Mouse (Mus musculus) heart, embryonic 10.5 days (tissue): ENCODE results near the gene Dct. TPM values are rescaled to one million over a fixed set of nuclear protein-coding genes. Genes with fewer than 3 reads are reported as not detected.

ENCODE experiments used
- DNase-seq: peaks from one replicate; pipeline ENCODE4 v3.0.0-alpha.2; 2017; ENCODE audit warnings: low spot score
- H3K27ac ChIP-seq: fragments of 300-500 bp; sonication (generic); 2 replicates; pipeline ENCODE4 v1.5.1; 2016; ENCODE audit warnings: mild to moderate bottlenecking
- H3K27me3 ChIP-seq: fragments of 300-500 bp; sonication (generic); 2 replicates; pipeline ENCODE4 v1.6.1; 2016; ENCODE audit warnings: mild to moderate bottlenecking; ENCODE audit not compliant: poor library complexity, insufficient read depth, severe bottlenecking
- H3K36me3 ChIP-seq: fragments of 300-500 bp; sonication (generic); 2 replicates; pipeline ENCODE4 v1.6.1; 2016; ENCODE audit warnings: mild to moderate bottlenecking, moderate library complexity
- H3K4me1 ChIP-seq: fragments of 300-500 bp; sonication (generic); 2 replicates; pipeline ENCODE4 v1.6.1; 2016; ENCODE audit warnings: mild to moderate bottlenecking
- H3K4me3 ChIP-seq: fragments of 300-500 bp; sonication (generic); 2 replicates; pipeline ENCODE4 v1.5.1; 2016; ENCODE audit warnings: mild to moderate bottlenecking, moderate library complexity
- H3K9me3 ChIP-seq: fragments of 300-500 bp; sonication (generic); 2 replicates; pipeline ENCODE4 v1.6.1; 2016; ENCODE audit warnings: mild to moderate bottlenecking, moderate library complexity
- WGBS: fragments of 180-500 bp; shearing (Covaris S2); methylation state at CpG from one replicate; pipeline ENCODE4 v1.1.7; 2016; 5-methylcytosine and 5-hydroxymethylcytosine counted together
- polyA plus RNA-seq: library from polyadenylated mRNA; unstranded; fragments of >200 nt; fragmentation: Nextera tagmentation; extraction: Ambion mirVana; gene quantifications from 2 replicates; pipeline ENCODE4 v1.2.1, GENCODE M21; 2016

The Dct gene
- polyA plus RNA-seq, 1 experiment from 2014 or later, result 1.0 TPM

- DNase-seq, result no peak
- H3K9me3 ChIP-seq, result no peaks in the 10 kb centered on the region
- no peaks in the 10 kb centered on the region for H3K4me1 ChIP-seq
- no peaks in the 10 kb centered on the region for H3K36me3 ChIP-seq
- peaks cover 14% of the 10 kb centered on the region; the same call in 1 of the 2 replicates for H3K27me3 ChIP-seq
- H3K4me3 ChIP-seq, result no peak overlapping the region
- WGBS, result 77% methylated on average over 7 of the region's 7 CpGs
- no peak overlapping the region for H3K27ac ChIP-seq
Measured at GRCm38 (mm10) chr14:118061766-118062432, 9.9 kb upstream of the Dct start.

GRCm38 (mm10) chr14:118058581-118058886 is 6.5 kb upstream of the Dct start:
- 85% methylated on average over 4 of the region's 4 CpGs for WGBS
- Histone ChIP-seq H3K4me1 (no peaks in the 10 kb centered on the region), H3K36me3 (no peaks in the 10 kb centered on the region), H3K4me3 (no peak overlapping the region), H3K27me3 (peaks cover 47% of the 10 kb centered on the region), H3K27ac (no peak overlapping the region), H3K9me3 (no peaks in the 10 kb centered on the region)
- DNase-seq, result no peak

GRCm38 (mm10) chr14:118057696-118058580 is 5.9 kb upstream of the Dct start:
- Histone ChIP-seq H3K36me3 (no peaks in the 10 kb centered on the region), H3K27ac (no peak overlapping the region), H3K4me3 (no peak overlapping the region), H3K4me1 (no peaks in the 10 kb centered on the region), H3K9me3 (no peaks in the 10 kb centered on the region), H3K27me3 (peaks cover 48% of the 10 kb centered on the region)
- 82% methylated on average over 25 of the region's 25 CpGs for WGBS
- DNase-seq, result no peak

GRCm38 (mm10) chr14:118052770-118053169 is 726 bp upstream of the Dct start:
- Histone ChIP-seq H3K4me1 (no peaks in the 10 kb centered on the region), H3K27ac (no peak overlapping the region), H3K9me3 (no peaks in the 10 kb centered on the region), H3K4me3 (no peak overlapping the region), H3K27me3 (peaks cover 64% of the 10 kb centered on the region), H3K36me3 (no peaks in the 10 kb centered on the region)
- 86% methylated on average over 11 of the region's 11 CpGs for WGBS
- DNase-seq, result no peak

GRCm38 (mm10) chr14:118051396-118051795 is 648 bp downstream of the Dct start:
- H3K27me3 ChIP-seq, result peaks cover 51% of the 10 kb centered on the region

GRCm38 (mm10) chr14:118050990-118051389 is 1.1 kb downstream of the Dct start:
- no peaks in the 10 kb centered on the region for H3K9me3 ChIP-seq
- H3K36me3 ChIP-seq, result no peaks in the 10 kb centered on the region
- peaks cover 47% of the 10 kb centered on the region for H3K27me3 ChIP-seq
- H3K27ac ChIP-seq, result no peak overlapping the region
- no peak for DNase-seq
- WGBS, result 84% methylated on average over 12 of the region's 12 CpGs
- no peaks in the 10 kb centered on the region for H3K4me1 ChIP-seq
- H3K4me3 ChIP-seq, result no peak overlapping the region

More at GRCm38 (mm10) chr14:118051396-118051795, 648 bp downstream of the Dct start:
- Histone ChIP-seq H3K36me3 (no peaks in the 10 kb centered on the region), H3K9me3 (no peaks in the 10 kb centered on the region), H3K4me3 (no peak overlapping the region), H3K4me1 (no peaks in the 10 kb centered on the region), H3K27ac (no peak overlapping the region)
- WGBS, result 80% methylated on average over 11 of the region's 11 CpGs
- no peak for DNase-seq

- H3K27ac ChIP-seq, result no peak overlapping the region
- no peaks in the 10 kb centered on the region for H3K36me3 ChIP-seq
- H3K4me1 ChIP-seq, result no peaks in the 10 kb centered on the region
- no peaks in the 10 kb centered on the region for H3K9me3 ChIP-seq
- peaks cover 43% of the 10 kb centered on the region for H3K27me3 ChIP-seq
- 83% methylated on average over 10 of the region's 10 CpGs for WGBS
- no peak for DNase-seq
- H3K4me3 ChIP-seq, result no peak overlapping the region
Measured at GRCm38 (mm10) chr14:118050431-118050830, 1.6 kb downstream of the Dct start.

- Histone ChIP-seq H3K27ac (no peak overlapping the region), H3K4me1 (no peaks in the 10 kb centered on the region), H3K36me3 (no peaks in the 10 kb centered on the region), H3K27me3 (peaks cover 38% of the 10 kb centered on the region; the same call in 1 of the 2 replicates), H3K9me3 (no peaks in the 10 kb centered on the region), H3K4me3 (no peak overlapping the region)
- DNase-seq, result no peak
- WGBS, result 89% methylated on average over 12 of the region's 12 CpGs
Measured at GRCm38 (mm10) chr14:118049648-118050238, 2.3 kb downstream of the Dct start.

- DNase-seq, result no peak
- 80% methylated on average over 17 of the region's 17 CpGs for WGBS
- H3K36me3 ChIP-seq, result no peaks in the 10 kb centered on the region
- no peaks in the 10 kb centered on the region for H3K9me3 ChIP-seq
- no peaks in the 10 kb centered on the region for H3K4me1 ChIP-seq
- H3K27me3 ChIP-seq, result peaks cover 19% of the 10 kb centered on the region; the same call in 1 of the 2 replicates
- H3K27ac ChIP-seq, result no peak overlapping the region
- no peak overlapping the region for H3K4me3 ChIP-seq
Measured at GRCm38 (mm10) chr14:118042963-118043362, 9.1 kb downstream of the Dct start.

GRCm38 (mm10) chr14:118042066-118042762 is 9.8 kb downstream of the Dct start:
- WGBS, result 79% methylated on average over 18 of the region's 18 CpGs

GRCm38 (mm10) chr14:118040550-118041250 is 11.3 kb downstream of the Dct start:
- Histone ChIP-seq H3K9me3 (no peaks in the 10 kb centered on the region), H3K27ac (no peak overlapping the region), H3K27me3 (peaks cover 19% of the 10 kb centered on the region; the same call in 1 of the 2 replicates), H3K4me3 (no peak overlapping the region), H3K36me3 (no peaks in the 10 kb centered on the region), H3K4me1 (no peaks in the 10 kb centered on the region)
- 78% methylated on average over 7 of the region's 7 CpGs for WGBS
- DNase-seq, result peak; percentile 14

More at GRCm38 (mm10) chr14:118042066-118042762, 9.8 kb downstream of the Dct start:
- Histone ChIP-seq H3K27ac (no peak overlapping the region), H3K4me3 (no peak overlapping the region), H3K36me3 (no peaks in the 10 kb centered on the region), H3K27me3 (peaks cover 19% of the 10 kb centered on the region; the same call in 1 of the 2 replicates), H3K9me3 (no peaks in the 10 kb centered on the region), H3K4me1 (no peaks in the 10 kb centered on the region)
- peak; percentile 35 for DNase-seq

- no peak overlapping the region for H3K27ac ChIP-seq
- no peaks in the 10 kb centered on the region for H3K9me3 ChIP-seq
- no peaks in the 10 kb centered on the region for H3K4me1 ChIP-seq
- WGBS, result 79% methylated on average over 3 of the region's 3 CpGs
- peaks cover 10% of the 10 kb centered on the region; the same call in 1 of the 2 replicates for H3K27me3 ChIP-seq
- no peak overlapping the region for H3K4me3 ChIP-seq
- no peaks in the 10 kb centered on the region for H3K36me3 ChIP-seq
- no peak for DNase-seq
Measured at GRCm38 (mm10) chr14:118039074-118039473, 13.0 kb downstream of the Dct start.
